Mouse (Mus musculus) fibroblast of lung, adult 2 months (primary cell): ENCODE measurements around the gene Zyg11b.

ENCODE experiments used
- DNase-seq: peaks from one replicate; pipeline ENCODE4 v3.0.0-alpha.2; 2011; ENCODE audit warnings: low read depth

Zyg11b gene

DNA sequence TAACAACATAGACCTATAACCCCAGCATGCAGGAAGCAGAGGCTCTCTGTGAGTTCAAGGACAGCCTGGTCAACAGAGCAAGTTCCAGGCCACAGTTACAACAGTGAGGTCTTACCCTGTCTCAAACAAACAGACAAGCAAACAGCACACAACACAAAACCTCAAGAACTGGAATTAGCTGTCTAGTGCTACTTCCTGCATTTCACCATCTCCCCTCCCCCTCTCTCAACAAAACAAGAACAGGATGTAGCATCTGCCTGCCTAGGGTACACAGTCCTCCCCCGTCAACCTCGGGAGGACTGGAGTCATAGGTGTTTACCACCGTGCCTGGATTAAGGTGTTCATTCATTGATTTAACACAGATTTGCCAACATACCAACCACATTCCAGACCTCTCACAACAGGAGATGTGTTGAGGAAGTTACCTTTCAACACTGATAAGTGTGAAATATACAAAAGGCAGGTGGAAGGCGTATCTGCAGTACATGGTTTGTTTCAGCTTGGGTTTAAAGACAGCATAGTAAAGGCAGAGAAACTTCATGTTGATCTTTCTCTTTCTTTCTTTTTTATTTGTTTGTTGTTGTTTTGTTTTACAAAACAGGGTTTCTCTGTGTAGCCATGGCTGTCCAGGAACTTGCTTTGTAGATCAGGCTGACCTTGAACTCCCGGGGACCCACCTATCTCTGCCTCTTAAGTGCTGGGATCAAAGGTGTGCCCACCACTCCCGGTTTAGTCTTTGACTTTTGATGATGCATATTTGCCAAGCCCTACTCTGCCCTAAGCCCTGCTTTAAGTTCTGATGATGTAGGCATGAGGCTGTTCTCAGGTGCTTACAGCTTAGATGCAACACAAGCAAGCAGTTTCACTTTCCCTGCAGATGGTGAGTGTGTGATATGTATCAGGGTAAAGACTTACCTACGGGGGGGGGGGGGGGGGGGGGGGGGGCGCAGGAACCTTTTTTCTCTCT is 18.0 kb upstream of the Zyg11b start:
- no peak for DNase-seq

DNA sequence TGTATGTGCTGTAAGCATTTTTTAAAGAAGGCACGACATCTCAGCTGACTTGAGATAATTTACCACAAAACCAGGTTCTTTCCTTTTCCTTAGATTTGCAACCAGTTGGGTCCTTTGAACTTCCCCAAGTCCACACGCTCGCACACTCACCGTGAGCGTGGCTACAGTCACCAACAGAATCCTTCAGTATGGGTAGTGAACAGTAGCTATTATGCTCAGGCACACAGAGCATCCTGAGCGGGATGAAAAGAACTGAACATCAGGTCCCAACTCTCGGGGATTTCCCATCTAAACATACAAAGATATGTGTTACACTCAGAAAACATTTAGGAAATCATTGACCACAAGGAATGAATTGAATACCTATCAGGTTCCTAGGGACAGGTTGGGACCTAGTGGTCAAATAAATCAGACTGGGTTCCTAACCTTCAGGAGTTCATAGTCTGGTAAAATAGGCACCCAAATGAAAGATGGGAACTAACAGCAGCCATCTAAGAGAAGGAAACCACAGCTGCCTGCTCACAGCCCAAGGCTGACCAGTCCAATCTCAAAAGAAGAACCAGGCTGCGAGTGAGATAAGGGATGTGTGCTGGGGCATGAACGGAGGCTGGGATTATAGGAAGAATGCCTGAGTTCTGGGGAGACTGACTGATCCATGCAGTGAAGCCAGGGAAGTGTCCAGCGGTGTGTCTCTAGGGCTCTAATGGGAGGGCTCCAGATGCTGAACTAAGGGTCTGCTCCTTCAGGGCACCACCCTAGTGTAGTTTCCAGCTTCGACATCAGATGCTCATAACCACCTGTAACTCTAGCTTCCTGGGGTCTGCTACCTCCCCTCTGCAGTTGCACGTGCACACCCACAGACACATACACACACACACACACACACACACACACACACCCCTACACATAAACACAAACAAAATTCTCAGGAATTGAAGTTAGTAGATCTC is 17.0 kb upstream of the Zyg11b start:
- DNase-seq, result no peak

- DNase-seq, result no peak
These were observed 13.1 kb upstream of the Zyg11b start for GRCm38 (mm10) chr4:108314041-108314440.

DNA sequence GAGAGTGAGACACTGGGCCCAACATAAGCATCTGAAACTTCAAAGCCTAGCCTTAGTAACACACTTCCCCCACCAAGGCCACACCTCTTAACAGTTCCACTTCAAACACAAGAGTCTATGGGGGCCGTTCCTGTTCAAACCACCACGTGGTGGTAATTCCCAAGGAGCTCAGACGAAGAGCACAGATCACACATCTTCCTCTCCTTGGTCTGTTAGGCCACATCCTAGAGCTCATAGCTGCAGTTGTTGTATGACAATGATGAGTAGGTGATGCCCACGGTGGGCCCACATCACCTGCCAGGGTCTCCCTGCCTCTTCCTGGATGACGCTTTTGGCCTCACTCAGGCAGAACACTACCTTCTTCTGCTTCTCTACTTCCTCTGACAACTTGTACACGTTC is 9.8 kb upstream of the Zyg11b start:
- DNase-seq, result no peak

DNA sequence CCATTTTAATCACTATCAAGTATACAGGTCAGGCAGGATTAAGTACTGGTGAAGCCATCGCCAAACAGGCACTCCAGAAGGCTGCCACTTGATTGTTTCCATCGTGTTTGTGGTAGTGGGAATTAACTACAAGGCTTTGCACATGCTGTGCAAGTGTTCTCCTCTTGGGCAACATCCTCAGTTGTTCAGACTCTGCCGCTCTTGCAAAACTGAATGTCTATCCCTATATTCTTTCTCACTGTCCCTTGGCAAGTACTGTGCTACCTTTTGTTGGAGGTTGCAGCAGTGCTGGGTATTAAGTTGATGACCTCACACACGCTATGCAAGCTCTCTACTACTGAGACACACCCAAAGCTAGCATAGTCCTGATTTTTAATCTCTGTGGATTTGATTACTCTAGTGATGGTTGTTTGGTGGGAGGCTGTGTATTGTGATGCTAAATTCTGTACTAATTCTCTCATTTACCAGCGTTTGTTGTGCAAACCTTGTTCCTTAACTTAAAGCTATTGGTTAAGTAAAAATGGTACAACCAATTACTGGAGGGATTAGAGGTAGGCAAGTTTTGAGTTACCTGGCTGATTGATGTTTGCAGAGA is 1.5 kb upstream of the Zyg11b start:
- DNase-seq, result no peak

DNA sequence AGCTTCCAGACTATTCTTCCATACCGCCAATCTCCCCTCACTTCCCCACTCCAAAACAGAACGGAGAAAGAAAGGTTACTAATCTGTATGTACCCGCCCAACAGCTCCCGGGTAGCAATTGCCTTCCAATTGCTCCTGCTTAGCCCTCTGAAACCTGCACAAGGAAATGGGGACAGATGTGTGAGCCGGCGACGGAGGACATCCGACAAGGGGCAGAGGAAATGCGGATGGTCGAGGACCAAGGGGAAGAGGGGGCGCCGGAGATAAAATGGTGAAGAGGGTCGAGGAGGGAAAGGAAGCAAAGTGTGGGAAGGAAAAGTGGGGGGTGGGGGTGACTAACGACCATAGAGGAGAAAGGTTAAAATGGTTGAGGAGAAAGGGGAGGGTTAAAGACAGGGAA is 630 bp downstream of the Zyg11b start:
- no peak for DNase-seq

DNA sequence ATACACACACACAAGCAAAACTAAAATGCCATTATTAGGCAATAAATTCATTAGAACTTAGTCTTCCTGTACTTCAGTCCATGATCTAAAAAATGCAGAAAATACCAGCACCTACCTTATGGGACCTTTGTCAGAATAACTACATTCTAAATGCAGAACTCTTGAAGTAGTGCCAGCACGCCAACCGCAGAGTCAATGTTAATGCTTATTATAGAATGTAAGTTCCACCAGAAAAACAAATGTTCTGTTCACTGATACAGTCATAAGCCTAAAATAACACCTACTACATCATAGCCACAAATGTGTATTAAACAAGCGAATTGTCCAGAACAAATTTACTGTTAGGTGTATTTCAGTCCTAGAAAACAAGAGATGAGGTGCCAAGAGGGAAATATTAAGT is 23.9 kb downstream of the Zyg11b start:
- no peak for DNase-seq

- no peak for DNase-seq
These were observed 28.6 kb downstream of the Zyg11b start for GRCm38 (mm10) chr4:108272286-108272685.

GRCm38 (mm10) chr4:108265774-108266173 is 35.1 kb downstream of the Zyg11b start:
- no peak for DNase-seq

DNA sequence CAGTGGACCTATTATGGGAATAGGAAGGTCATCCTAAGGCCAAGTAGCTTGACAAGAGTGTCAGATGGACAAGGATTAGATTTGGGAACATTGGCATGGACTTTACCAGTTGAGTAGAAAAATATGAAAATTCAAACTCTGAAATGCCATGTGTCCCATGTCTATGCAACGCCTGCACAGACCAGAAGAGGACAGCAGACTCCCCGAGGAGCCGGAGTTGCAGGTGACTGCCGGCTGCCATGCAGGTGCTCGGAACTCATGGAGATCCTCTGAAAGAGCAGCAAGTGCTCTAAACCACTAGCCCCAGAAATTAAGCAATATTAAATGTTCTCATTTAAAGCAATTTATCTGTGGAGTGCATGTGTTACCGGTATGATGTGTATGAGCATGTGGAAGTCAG is 47.6 kb downstream of the Zyg11b start:
- DNase-seq, result no peak

GRCm38 (mm10) chr4:108250501-108250900 is 50.4 kb downstream of the Zyg11b start:
- no peak for DNase-seq

GRCm38 (mm10) chr4:108249314-108249713 is 51.6 kb downstream of the Zyg11b start:
- DNase-seq, result no peak

DNA sequence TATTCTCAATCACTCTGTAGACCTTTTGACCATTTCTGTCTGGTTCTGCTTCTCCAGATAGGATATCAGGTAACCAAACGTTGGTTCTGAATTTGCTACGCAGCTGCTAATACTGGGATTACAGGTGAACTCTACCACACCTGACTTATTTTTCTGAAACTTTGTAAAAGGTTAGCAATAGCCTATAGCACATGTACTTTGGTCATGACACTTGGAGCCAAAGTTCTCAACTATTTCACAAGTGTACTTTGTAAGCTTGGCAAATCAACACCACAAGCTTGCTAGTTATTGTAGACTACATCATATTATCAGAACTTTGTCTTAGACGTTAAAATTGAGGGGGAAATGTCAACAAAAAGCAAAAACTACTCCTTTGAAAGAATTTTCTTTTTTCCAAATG is 67.2 kb downstream of the Zyg11b start:
- DNase-seq, result no peak

DNA sequence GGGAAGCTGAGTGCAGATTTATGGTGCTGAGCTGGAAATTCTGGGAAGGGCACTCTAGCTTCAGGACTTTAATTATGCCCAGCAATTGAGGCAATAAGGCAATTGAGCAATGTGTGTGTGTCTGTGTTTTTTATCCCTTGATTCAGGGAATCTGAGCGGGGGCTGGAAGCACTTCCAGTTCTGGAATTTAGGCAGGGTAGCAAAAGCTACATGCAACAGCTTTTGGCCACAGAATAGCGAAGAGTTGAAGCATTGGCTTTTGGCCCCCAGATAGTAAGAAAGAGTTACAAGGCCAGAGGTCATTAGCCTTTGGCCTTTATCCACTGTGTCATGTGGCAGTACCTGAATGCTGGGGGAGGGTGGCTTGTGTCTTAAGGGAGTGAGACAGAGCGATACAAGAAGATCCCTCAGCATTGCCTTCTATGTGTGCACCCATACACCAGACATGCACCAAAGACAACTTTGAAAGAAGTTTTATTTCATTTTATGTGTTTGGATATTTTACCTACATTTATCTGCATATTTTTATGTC is 75.5 kb downstream of the Zyg11b start:
- no peak for DNase-seq

DNA sequence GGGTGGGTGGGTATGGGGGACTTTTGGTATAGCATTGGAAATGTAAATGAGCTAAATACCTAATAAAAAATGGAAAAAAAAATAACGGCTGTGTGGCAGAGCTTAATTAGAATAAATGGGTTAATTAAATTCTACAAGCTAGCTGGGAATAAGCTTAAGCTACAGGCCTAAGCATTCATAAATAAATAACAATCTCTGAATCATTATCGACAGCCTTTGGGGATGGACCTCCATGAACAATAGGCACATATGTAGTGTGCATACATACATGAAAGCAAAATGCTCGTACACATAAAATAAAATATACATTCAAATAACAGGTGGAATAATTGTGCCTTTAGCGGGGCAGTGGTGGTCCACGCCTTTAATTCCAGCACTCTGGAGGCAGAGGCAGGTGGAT is 78.4 kb downstream of the Zyg11b start:
- DNase-seq, result no peak

GRCm38 (mm10) chr4:108219019-108219418 is 81.9 kb downstream of the Zyg11b start:
- no peak for DNase-seq

- no peak for DNase-seq
These were observed 83.3 kb downstream of the Zyg11b start, which contains the start of gene Zyg11a for GRCm38 (mm10) chr4:108217332-108218179. TSS of gene Zyg11a (minus strand) at chr4:108218048.

- DNase-seq, result no peak
These were observed 87.9 kb downstream of the Zyg11b start for GRCm38 (mm10) chr4:108213023-108213422.

- no peak for DNase-seq
These were observed 96.3 kb downstream of the Zyg11b start for GRCm38 (mm10) chr4:108204629-108205028.

DNA sequence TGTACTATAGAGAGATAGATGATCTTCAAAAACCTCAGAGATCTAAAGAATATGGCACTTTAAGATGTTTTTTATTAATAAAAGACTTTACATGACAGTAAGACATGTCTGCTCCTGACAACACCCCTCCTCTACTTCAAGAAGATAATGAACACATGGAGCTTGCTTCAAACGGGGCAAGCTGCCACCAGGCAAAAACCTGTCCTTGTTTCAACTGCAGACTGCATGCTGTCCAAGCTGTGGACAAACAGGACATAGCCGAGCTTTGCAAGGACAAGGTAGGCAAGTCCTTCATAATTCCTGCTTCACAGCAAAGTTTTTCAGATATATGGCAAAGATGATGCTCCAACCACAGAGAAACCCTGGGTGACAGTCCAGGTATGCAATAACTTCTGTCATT is 101.7 kb downstream of the Zyg11b start:
- no peak for DNase-seq

DNA sequence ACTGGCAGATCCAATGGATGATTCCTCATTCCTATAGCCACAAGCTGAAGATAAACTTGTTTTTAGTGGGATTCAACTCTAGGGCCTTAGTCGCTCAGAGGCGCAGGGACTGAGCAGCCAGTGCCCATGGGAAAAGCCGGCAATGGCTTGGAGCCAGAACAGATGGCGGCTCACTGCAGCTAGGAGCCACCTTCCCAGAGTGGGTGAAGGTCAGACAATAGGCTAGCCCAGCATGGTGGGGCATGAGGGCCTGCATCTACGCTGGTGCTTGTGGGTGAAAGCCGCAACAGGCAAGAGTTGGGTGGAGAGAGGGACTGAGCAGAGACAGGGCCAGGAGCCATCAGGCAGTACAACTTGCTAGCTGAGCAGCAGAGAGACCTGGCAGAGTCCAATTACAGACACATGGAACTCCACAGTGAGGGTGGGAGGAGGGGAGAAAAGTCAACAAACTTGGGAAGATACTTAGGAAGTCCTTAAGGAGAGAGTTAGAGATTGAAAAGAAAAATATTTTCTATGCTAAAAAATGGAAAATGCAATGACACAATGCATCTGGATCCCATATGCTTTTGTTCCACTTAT is 104.5 kb downstream of the Zyg11b start:
- no peak for DNase-seq
